Mouse (Mus musculus): ENCODE data around the gene Thsd4.
"Not testable (repeated sequence)": the region's sequence is repeated elsewhere in the genome, so short reads cannot be mapped to it uniquely, and the experiment has no call there.

Thsd4 gene

DNA sequence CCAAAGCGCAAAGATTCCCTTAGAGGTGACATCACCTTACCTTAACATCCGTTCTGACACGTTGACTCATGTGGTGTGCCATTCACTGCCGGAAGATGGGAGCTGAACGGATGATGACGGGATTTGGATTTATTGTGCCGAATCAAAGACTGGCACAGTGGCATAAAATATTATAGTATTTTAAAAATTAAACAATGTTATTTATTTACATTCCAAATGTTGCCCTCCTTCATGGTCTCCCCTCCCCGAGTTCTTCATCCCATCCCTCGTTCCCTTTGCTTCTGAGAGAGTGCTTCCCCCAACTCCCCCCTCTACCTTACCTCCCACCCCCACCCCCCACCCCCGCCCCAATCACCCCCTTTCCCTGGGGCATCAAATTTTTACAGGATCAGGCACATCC is 561.3 kb downstream of the Thsd4 start, which contains the start of gene Nr2e3:
Nr2e3 (minus strand) TSS at position 101 of the 400 bp plus-strand sequence.
- DNase-seq, result no peak

DNA sequence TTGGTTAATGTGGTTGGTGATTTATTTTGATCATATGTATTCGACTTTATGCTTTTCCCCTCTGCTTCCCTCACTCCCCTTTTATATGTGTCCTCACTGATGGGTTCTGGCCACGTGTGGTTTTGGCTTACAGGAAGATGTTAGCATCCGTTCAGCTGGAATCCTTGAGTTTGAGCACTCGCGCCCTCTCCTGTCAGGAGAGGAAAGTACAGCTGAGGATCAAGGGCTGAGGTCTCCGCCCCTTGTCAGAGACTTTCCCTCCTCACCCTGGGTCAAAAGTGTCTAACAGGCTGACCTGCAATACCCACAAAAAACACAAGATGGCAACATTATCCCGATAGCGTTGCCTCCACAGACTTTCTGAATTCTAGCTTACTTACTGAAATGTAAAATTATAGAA is 562.6 kb downstream of the Thsd4 start:
- peak; percentile 73 for DNase-seq

DNA sequence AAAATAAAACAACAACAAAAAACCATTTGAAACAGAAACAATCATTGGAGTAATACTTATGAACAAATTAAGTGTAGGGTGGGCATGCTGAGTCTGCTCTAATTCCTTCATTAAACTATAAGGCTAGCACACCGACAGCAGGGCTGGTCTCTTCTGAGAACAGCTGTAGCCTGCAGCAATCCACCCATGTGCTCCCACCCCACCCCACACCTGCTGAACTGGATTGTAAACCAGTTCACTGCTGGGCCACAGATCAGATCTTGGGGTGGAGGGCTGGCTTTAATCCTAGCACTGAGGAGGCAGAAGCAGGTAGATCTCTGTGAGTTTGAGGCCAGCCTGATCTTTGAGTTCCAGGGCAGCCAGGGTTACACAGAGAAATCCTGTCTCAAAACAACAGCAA is 563.7 kb downstream of the Thsd4 start:
- not testable (repeated sequence) for DNase-seq

- DNase-seq, result no peak
These were observed 565.4 kb downstream of the Thsd4 start for GRCm38 (mm10) chr9:59956496-59956895.

GRCm38 (mm10) chr9:59955692-59956091 is 566.2 kb downstream of the Thsd4 start:
- no peak for DNase-seq

DNA sequence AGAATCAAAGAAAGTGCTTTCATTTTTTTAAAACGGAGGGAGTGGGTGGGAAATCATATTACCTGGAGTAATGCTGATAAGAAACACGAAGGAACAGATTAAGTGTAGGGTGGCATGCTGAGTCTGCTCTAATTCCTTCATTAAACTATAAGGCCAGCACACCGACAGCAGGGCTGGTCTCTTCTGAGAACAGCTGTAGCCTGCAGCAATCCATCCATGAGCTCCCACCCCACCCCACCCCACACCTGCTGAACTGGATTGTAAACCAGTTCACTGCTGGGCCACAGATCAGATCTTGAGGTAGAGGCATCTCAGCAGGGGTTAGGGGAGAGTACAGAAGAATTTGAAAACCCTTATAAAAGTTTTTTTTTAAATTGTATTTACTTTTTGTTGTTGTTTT is 566.6 kb downstream of the Thsd4 start:
- no peak for DNase-seq

GRCm38 (mm10) chr9:59953556-59953955 is 568.3 kb downstream of the Thsd4 start:
- no peak for DNase-seq

- DNase-seq, result no peak
These were observed 569.3 kb downstream of the Thsd4 start for GRCm38 (mm10) chr9:59952515-59953070.

DNA sequence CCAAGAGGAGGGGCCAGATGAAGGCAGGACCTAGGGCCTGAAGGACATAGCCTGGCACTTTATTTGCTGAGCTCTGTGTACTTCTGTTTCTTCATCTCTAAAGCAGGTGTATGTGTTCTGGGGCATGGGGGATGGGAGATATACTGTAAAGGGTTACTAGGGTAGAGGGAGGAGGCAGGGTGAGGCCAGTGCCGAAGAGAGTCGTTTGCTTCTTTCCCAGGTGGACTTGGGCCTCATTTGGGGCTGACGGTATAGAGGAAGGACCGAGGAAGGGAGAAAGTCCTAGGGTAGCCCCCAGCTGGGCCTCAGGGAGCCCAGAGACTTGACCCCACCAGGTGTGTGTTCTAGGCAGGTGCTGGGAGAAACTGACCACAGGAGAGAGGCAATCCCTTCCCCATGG is 569.9 kb downstream of the Thsd4 start:
- DNase-seq, result no peak

DNA sequence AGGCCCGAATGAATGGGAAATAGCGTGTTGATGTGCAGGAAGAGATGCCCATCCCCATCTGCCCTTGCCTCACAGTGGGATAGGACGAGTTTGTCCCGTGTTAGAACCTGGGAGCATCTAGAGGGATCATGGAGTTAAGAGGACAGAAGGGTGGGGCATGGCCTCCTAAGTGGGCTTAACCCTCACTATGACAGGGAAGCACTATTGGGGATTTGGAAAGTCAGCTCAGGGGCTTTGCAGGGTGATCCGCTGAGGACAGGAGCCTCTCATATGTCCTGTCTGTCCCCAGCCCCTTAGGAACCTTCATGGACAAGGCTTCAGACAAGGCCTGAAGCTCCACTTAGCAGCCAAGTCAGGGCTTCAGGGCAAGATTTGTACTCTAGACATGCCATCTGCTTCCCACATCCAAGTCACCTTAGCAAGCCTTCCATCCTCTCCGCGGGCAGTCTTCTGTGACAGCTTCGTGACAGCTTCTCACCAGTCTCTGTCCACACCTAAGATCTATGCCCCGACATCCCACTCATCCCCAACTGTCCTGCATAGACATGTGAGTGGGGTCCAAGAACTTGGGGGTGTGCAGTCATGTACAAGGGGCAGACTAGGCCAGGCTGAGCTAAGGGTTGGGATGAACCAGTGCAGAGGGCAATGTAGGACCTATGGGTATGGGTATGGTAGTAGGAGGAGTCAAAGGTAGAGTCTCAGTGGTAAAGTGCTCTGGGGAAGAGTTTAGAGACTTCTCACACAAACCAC is 570.7 kb downstream of the Thsd4 start:
- no peak for DNase-seq

- no peak for DNase-seq
These were observed 571.9 kb downstream of the Thsd4 start for GRCm38 (mm10) chr9:59949981-59950380.

DNA sequence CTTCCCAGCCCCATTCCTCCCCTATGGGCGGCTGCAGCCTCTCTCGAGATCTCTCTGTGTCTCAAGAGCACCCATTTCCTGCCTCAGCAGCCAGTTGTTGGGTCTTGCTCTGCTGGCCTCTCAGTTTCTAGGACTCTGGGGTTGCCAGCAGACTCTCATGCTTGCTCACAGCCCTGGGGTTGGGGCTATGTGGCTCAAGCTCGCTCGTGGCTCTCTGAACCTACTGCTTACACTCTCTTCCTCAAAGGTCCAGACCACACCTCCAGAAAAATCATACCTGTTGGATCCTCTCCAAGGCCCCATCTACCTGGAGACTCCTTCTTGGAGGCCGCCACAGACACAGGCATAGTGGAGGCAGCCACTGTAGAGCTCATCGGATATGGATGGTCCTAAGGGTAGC is 572.3 kb downstream of the Thsd4 start:
- DNase-seq, result no peak

DNA sequence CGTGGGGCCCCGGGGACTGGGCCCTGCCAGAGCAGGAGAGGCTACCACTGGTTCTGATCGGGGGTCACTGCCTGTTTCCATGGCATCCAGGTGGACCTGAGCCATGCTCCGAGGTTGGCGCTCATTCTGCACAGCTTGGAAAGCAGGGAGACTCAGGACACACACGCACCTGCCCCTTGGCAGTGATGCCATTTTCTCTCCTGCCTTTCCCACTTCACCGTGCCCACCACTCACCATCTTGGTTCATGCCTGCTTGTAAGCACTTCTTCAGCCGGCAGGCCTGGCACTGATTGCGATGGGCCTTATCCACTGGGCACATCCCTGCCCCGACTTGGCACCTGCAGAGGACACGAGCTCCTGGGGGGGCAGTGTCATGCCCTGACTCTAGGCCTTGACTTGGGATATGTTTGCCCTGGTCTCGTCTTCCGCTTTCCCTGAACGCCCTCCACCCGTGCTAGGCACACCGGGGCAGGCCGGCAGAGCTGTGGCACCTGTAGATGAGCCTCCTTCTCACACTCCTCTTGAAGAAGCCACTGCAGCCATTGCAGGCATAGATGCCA is 573.1 kb downstream of the Thsd4 start:
- DNase-seq, result no peak

- no peak for DNase-seq
These were observed 573.6 kb downstream of the Thsd4 start for GRCm38 (mm10) chr9:59948226-59948625.

DNA sequence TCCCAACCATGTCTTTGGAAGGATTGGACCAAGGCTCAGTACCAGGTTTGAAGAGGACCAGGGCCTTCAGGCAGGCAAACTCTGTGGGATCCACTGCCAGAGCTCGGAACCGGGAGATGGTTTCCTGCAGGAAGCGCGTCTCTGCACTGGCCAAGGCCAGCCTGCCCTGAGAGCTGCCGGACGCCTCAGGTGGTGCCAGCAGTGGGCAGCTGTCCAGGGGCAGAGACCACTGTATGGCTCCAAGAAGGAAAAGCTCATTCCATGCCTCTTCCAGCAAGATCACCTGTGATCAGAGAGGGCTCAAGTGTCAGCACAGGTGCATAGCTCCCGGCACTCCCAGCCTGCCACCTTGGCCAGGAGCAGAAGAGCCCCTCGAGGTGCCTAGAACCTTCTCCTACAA is 574.6 kb downstream of the Thsd4 start:
- no peak for DNase-seq

DNA sequence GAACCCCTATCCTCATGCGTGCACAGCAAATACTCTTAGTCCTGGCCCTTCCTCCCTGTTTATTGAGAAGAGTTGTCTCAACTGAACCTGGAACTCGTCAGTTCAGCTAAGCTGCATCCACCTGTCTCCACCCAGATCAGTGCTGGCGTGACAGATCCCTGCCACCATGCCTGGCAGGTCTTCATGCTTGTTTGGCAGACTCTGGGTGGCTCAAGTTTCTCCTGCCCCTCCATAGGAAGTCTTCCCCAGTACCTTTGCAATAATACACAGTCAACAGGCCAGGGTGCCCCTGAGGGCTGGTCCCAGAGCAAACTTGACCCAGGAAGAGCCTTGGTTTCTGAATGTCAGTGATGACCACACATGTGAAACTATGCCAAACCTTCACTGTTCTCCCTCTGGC is 576.6 kb downstream of the Thsd4 start:
- no peak for DNase-seq

GRCm38 (mm10) chr9:59943826-59944225 is 578.0 kb downstream of the Thsd4 start:
- DNase-seq, result no peak

DNA sequence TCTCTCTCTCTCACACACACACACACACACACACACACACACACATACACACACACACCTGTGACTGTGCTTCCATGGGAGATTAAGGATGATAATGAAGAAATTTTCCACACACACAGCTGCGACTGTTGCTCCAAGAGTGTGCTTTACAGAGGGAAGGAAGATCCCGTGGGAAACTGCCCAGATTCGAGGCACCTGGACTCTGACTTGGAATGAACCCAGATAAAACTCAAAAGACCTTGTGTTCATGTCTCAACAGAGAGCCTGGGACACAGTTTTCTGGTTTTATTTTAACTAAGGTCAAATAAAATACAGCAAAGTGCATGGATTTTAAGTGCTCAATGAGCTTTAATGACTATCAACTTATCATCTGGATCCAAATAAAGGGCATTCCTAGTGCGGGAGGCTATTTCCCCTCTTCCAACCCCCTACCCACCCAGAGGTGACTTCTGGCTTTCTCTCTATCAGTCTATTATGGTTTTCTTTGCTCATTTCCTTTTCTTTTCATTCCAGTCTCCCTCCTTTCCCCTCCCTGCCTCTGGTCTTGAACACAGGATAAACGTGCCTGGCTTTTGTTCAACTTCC is 579.3 kb downstream of the Thsd4 start:
- no peak for DNase-seq

DNA sequence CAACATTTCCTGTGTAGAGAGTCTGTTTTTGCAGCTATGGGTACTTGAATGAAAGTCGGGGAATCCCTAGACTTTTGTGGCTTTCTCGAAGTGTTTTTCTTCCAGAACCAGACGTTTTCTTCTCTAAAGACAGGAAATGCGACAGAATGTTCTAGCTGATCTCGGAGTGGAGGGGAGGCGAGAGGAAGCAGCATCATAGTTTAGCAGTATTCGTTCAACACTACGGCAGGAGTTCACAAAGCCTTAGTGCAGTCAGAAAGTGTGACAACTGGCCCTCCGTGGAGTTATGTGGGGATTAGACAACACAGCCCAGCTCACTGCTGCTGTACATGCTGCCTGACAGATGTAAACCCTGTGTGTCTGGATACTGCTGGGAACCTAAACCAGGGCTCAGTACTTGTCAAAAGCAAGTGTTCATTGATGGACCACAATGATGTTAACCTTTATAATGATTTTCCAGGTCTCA is 579.9 kb downstream of the Thsd4 start:
- no peak for DNase-seq

DNA sequence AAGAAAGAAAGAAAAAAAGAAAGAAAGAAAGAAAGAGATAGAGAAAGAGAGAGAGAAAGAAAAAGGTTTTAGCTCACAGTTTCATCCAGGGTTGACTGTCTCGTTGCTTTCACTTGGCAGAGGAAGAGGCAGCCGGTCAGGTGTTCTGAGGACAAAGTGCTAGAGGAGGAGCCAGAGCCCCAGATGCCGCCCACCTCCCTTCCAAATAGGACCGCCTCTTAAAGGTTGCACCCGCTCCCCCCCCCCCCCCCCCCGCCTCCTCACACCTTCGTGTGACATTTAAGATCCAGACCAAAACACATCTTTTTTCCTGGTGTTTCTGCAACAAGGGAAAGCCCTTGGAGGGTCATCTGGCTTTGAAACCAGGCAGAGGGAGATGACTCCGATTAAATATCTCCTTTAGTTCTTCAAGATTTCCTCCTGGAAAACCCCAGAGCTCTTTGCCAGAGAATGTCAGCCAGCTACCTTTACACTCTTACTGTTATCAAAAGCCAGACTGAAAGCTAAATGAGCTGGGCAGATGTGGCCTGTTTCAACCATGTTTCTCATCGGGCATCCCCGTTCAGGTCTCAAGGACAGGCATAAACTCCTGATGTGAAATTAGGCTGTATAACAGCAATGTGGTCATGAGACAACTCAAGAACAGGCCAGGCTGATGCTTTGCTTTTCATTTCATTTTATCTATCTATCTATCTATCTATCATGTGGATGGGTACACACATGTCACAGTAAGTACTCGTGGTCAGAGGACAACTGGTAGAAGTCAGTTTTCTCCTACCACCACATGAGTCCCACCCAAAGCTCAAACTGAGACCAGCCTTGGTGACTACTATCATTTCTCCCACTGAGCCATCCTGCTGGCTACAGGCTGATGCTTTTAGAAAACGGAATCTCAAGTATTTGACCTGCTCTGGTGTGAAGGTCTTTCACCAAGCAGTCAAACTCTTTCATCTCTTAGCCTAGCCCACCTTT is 580.6 kb downstream of the Thsd4 start:
- no peak for DNase-seq

DNA sequence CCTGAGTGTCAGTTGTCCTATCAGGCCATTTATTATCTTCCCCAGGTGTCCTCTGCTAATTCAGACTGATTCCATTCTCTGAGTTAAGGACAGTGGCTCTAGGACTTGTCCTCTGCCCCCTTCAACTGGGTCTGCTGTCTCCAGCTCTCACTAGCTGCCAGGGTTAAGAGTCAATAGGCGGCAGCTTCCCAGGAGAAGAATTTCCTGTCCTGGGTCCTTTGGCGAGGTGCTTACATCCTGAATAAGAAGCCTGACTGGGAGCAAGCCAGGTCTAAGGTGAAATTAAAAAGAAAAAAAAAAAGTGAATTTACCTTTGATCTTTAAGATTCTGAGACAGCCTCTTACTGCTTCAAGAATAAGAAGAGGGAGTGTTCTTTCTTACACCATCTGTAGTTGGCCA is 582.2 kb downstream of the Thsd4 start:
- DNase-seq, result no peak

- DNase-seq, result no peak
These were observed 583.3 kb downstream of the Thsd4 start for GRCm38 (mm10) chr9:59938529-59938928.

DNA sequence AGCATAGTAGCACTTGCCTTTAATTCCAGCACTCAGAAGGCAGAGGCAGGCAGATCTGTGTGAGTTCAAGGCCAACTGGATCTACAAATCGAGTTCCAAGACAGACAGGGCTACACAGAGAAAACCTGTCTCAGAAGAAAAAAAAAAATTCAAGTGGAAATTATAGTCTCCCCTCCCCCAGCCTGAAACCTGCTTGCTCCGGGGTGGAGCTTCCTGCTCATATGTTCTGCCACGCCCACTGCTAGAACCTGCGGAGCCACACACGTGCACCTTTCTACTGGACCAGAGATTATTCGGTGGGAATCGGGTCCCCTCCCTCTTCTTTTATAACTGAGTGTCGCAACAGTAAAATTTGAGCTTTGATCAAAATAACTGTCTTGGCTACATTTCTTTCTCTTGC is 586.0 kb downstream of the Thsd4 start:
- not testable (repeated sequence) for DNase-seq

Measured in liver (tissue).